Mouse (Mus musculus): ENCODE results near the gene Chn2. TPM values are rescaled to one million over a fixed set of nuclear protein-coding genes. Genes with fewer than 3 reads are reported as not detected.

Gene Chn2
- polyA plus RNA-seq, 1 experiment from 2014 or later = 7.1 TPM

- Histone ChIP-seq H3K9ac (ENCODE audit: low read length) (no peak overlapping the region), H3K36me3 (ENCODE audit: control insufficient read depth, insufficient read depth, low read length) (no peaks in the 10 kb centered on the region), H3K27ac (replicated peaks in 1 of 2; ENCODE audit: control insufficient read depth in 1 of 2, insufficient read depth in 1 of 2, low read depth in 2 of 2, low read length in 2 of 2) (no peak overlapping the region), H3K4me3 (ENCODE audit: control insufficient read depth in 1 of 2, insufficient read depth in 1 of 2, low read depth in 1 of 2, low read length in 2 of 2) (no peak overlapping the region), H3K27me3 (ENCODE audit: control insufficient read depth, insufficient read depth, low read length) (no peaks in the 10 kb centered on the region), H3K9me3 (ENCODE audit: control insufficient read depth, low read length) (no peaks in the 10 kb centered on the region), H3K4me1 (ENCODE audit: control insufficient read depth in 2 of 2, insufficient read depth in 2 of 2, low read length in 2 of 2) (peaks cover 3 to 5% of the 10 kb centered on the region in 2 experiments; a peak in 1 of 4 replicates), H3K4me2 (ENCODE audit: low read length) (no peak overlapping the region)
- 83% methylated on average over 11 of the region's 11 CpGs for WGBS
- no peak for ATAC-seq (ENCODE audit: insufficient number of reproducible peaks, insufficient read depth, low FRiP score, low read depth)
Measured at GRCm38 (mm10) chr6:54126993-54127697, 87.8 kb downstream of the Chn2 start.

GRCm38 (mm10) chr6:54128702-54129101 lies 89.3 kb downstream of the Chn2 start:
- Histone ChIP-seq H3K27me3 (ENCODE audit: control insufficient read depth, insufficient read depth, low read length) (no peaks in the 10 kb centered on the region), H3K9ac (ENCODE audit: low read length) (no peak overlapping the region), H3K4me1 (ENCODE audit: control insufficient read depth in 2 of 2, insufficient read depth in 2 of 2, low read length in 2 of 2) (peaks cover 5 to 9% of the 10 kb centered on the region in 2 experiments; a peak in 2 of 4 replicates), H3K4me3 (ENCODE audit: control insufficient read depth in 1 of 2, insufficient read depth in 1 of 2, low read depth in 1 of 2, low read length in 2 of 2) (no peak overlapping the region), H3K9me3 (ENCODE audit: control insufficient read depth, low read length) (no peaks in the 10 kb centered on the region), H3K36me3 (ENCODE audit: control insufficient read depth, insufficient read depth, low read length) (no peaks in the 10 kb centered on the region), H3K27ac (replicated peaks in 1 of 2; ENCODE audit: control insufficient read depth in 1 of 2, insufficient read depth in 1 of 2, low read depth in 2 of 2, low read length in 2 of 2) (no peak overlapping the region), H3K4me2 (ENCODE audit: low read length) (no peak overlapping the region)
- ATAC-seq (ENCODE audit: insufficient number of reproducible peaks, insufficient read depth, low FRiP score, low read depth) = no peak
- 62% methylated on average over 1 of the region's 1 CpGs for WGBS

- no peaks in the 10 kb centered on the region for H3K9me3 ChIP-seq (ENCODE audit: control insufficient read depth, low read length)
- no peak overlapping the region for H3K27ac ChIP-seq (replicated peaks in 1 of 2; ENCODE audit: control insufficient read depth in 1 of 2, insufficient read depth in 1 of 2, low read depth in 2 of 2, low read length in 2 of 2)
- no peaks in the 10 kb centered on the region for H3K36me3 ChIP-seq (ENCODE audit: control insufficient read depth, insufficient read depth, low read length)
- H3K4me2 ChIP-seq (ENCODE audit: low read length) = no peak overlapping the region
- peaks cover 5 to 9% of the 10 kb centered on the region in 2 experiments; a peak in 2 of 4 replicates for H3K4me1 ChIP-seq (ENCODE audit: control insufficient read depth in 2 of 2, insufficient read depth in 2 of 2, low read length in 2 of 2)
- no peaks in the 10 kb centered on the region for H3K27me3 ChIP-seq (ENCODE audit: control insufficient read depth, insufficient read depth, low read length)
- H3K4me3 ChIP-seq (ENCODE audit: control insufficient read depth in 1 of 2, insufficient read depth in 1 of 2, low read depth in 1 of 2, low read length in 2 of 2) = no peak overlapping the region
- ATAC-seq (ENCODE audit: insufficient number of reproducible peaks, insufficient read depth, low FRiP score, low read depth) = no peak
- WGBS = 72% methylated on average over 2 of the region's 2 CpGs
- no peak overlapping the region for H3K9ac ChIP-seq (ENCODE audit: low read length)
Measured at GRCm38 (mm10) chr6:54129570-54129969, 90.2 kb downstream of the Chn2 start.

- 83% methylated on average over 3 of the region's 3 CpGs for WGBS
Measured at GRCm38 (mm10) chr6:54130881-54131280, 91.5 kb downstream of the Chn2 start.

GRCm38 (mm10) chr6:54132576-54132975 lies 93.2 kb downstream of the Chn2 start:
- Histone ChIP-seq H3K4me1 (ENCODE audit: control insufficient read depth in 2 of 2, insufficient read depth in 2 of 2, low read length in 2 of 2) (peaks cover 5 to 9% of the 10 kb centered on the region in 2 experiments; a peak in 2 of 4 replicates), H3K27ac (replicated peaks in 1 of 2; ENCODE audit: control insufficient read depth in 1 of 2, insufficient read depth in 1 of 2, low read depth in 2 of 2, low read length in 2 of 2) (no peak overlapping the region), H3K36me3 (ENCODE audit: control insufficient read depth, insufficient read depth, low read length) (no peaks in the 10 kb centered on the region), H3K9ac (ENCODE audit: low read length) (no peak overlapping the region), H3K4me2 (ENCODE audit: low read length) (no peak overlapping the region), H3K4me3 (ENCODE audit: control insufficient read depth in 1 of 2, insufficient read depth in 1 of 2, low read depth in 1 of 2, low read length in 2 of 2) (no peak overlapping the region), H3K27me3 (ENCODE audit: control insufficient read depth, insufficient read depth, low read length) (no peaks in the 10 kb centered on the region), H3K9me3 (ENCODE audit: control insufficient read depth, low read length) (no peaks in the 10 kb centered on the region)
- ATAC-seq (ENCODE audit: insufficient number of reproducible peaks, insufficient read depth, low FRiP score, low read depth) = no peak
- 75% methylated on average over 1 of the region's 1 CpGs for WGBS

More at GRCm38 (mm10) chr6:54130881-54131280, 91.5 kb downstream of the Chn2 start:
- no peak overlapping the region for H3K27ac ChIP-seq (replicated peaks in 1 of 2; ENCODE audit: control insufficient read depth in 1 of 2, insufficient read depth in 1 of 2, low read depth in 2 of 2, low read length in 2 of 2)
- no peak overlapping the region for H3K4me3 ChIP-seq (ENCODE audit: control insufficient read depth in 1 of 2, insufficient read depth in 1 of 2, low read depth in 1 of 2, low read length in 2 of 2)
- H3K9ac ChIP-seq (ENCODE audit: low read length) = no peak overlapping the region
- no peak overlapping the region for H3K4me2 ChIP-seq (ENCODE audit: low read length)
- no peaks in the 10 kb centered on the region for H3K36me3 ChIP-seq (ENCODE audit: control insufficient read depth, insufficient read depth, low read length)
- H3K9me3 ChIP-seq (ENCODE audit: control insufficient read depth, low read length) = no peaks in the 10 kb centered on the region
- peaks cover 5 to 9% of the 10 kb centered on the region in 2 experiments; a peak in 2 of 4 replicates for H3K4me1 ChIP-seq (ENCODE audit: control insufficient read depth in 2 of 2, insufficient read depth in 2 of 2, low read length in 2 of 2)
- no peaks in the 10 kb centered on the region for H3K27me3 ChIP-seq (ENCODE audit: control insufficient read depth, insufficient read depth, low read length)
- ATAC-seq (ENCODE audit: insufficient number of reproducible peaks, insufficient read depth, low FRiP score, low read depth) = no peak

- no peak for ATAC-seq (ENCODE audit: insufficient number of reproducible peaks, insufficient read depth, low FRiP score, low read depth)
- 76% methylated on average over 5 of the region's 5 CpGs for WGBS
Measured at GRCm38 (mm10) chr6:54133231-54133630, 93.9 kb downstream of the Chn2 start.

GRCm38 (mm10) chr6:54138157-54138556 lies 98.8 kb downstream of the Chn2 start:
- H3K9me3 ChIP-seq (ENCODE audit: control insufficient read depth, low read length) = no peaks in the 10 kb centered on the region
- no peak overlapping the region for H3K9ac ChIP-seq (ENCODE audit: low read length)
- WGBS = 88% methylated on average over 9 of the region's 9 CpGs
- H3K4me1 ChIP-seq (ENCODE audit: control insufficient read depth in 2 of 2, insufficient read depth in 2 of 2, low read length in 2 of 2) = no peaks in the 10 kb centered on the region; a peak in 1 of 4 replicates
- no peak overlapping the region for H3K4me3 ChIP-seq (ENCODE audit: control insufficient read depth in 1 of 2, insufficient read depth in 1 of 2, low read depth in 1 of 2, low read length in 2 of 2)
- no peaks in the 10 kb centered on the region for H3K36me3 ChIP-seq (ENCODE audit: control insufficient read depth, insufficient read depth, low read length)
- no peaks in the 10 kb centered on the region for H3K27me3 ChIP-seq (ENCODE audit: control insufficient read depth, insufficient read depth, low read length)
- no peak overlapping the region for H3K27ac ChIP-seq (replicated peaks in 1 of 2; ENCODE audit: control insufficient read depth in 1 of 2, insufficient read depth in 1 of 2, low read depth in 2 of 2, low read length in 2 of 2)
- no peak overlapping the region for H3K4me2 ChIP-seq (ENCODE audit: low read length)
- no peak for ATAC-seq (ENCODE audit: insufficient number of reproducible peaks, insufficient read depth, low FRiP score, low read depth)

More at GRCm38 (mm10) chr6:54133231-54133630, 93.9 kb downstream of the Chn2 start:
- Histone ChIP-seq H3K9ac (ENCODE audit: low read length) (no peak overlapping the region), H3K4me3 (ENCODE audit: control insufficient read depth in 1 of 2, insufficient read depth in 1 of 2, low read depth in 1 of 2, low read length in 2 of 2) (no peak overlapping the region), H3K4me2 (ENCODE audit: low read length) (no peak overlapping the region), H3K27ac (replicated peaks in 1 of 2; ENCODE audit: control insufficient read depth in 1 of 2, insufficient read depth in 1 of 2, low read depth in 2 of 2, low read length in 2 of 2) (no peak overlapping the region), H3K9me3 (ENCODE audit: control insufficient read depth, low read length) (no peaks in the 10 kb centered on the region), H3K36me3 (ENCODE audit: control insufficient read depth, insufficient read depth, low read length) (no peaks in the 10 kb centered on the region), H3K4me1 (ENCODE audit: control insufficient read depth in 2 of 2, insufficient read depth in 2 of 2, low read length in 2 of 2) (peaks cover 5 to 9% of the 10 kb centered on the region in 2 experiments; a peak in 2 of 4 replicates), H3K27me3 (ENCODE audit: control insufficient read depth, insufficient read depth, low read length) (no peaks in the 10 kb centered on the region)

Measured in heart, embryonic 14.5 days (tissue).